Mouse (Mus musculus) heart, embryonic 12.5 days (tissue): ENCODE data around the gene Dyrk4. TPM values are rescaled to one million over a fixed set of nuclear protein-coding genes. Genes with fewer than 3 reads are reported as not detected.

Experiments
- ATAC-seq: fragments of 200-750 bp; cut with Nextera tagmentation; 2 replicates; pipeline ENCODE4 v1.8.0; 2017; ENCODE audit warnings: moderate TSS enrichment, moderate library complexity; ENCODE audit not compliant: insufficient number of reproducible peaks, low FRiP score
- H3K27ac ChIP-seq: fragments of 300-500 bp; sonication (generic); 2 replicates; pipeline ENCODE4 v1.5.1; 2016; ENCODE audit warnings: mild to moderate bottlenecking, moderate library complexity; ENCODE audit not compliant: poor library complexity, severe bottlenecking
- H3K27me3 ChIP-seq: fragments of 300-500 bp; sonication (generic); replicated peaks from 2 replicates; pipeline ENCODE4 v1.6.1; 2016; ENCODE audit warnings: mild to moderate bottlenecking, moderate library complexity
- H3K36me3 ChIP-seq: fragments of 300-500 bp; sonication (generic); 2 replicates; pipeline ENCODE4 v1.6.1; 2016; ENCODE audit warnings: mild to moderate bottlenecking, moderate library complexity
- H3K4me1 ChIP-seq: fragments of 300-500 bp; sonication (generic); replicated peaks from 2 replicates; pipeline ENCODE4 v1.6.1; 2016; ENCODE audit warnings: mild to moderate bottlenecking
- H3K4me2 ChIP-seq: fragments of 300-500 bp; sonication (generic); 2 replicates; pipeline ENCODE4 v1.6.1; 2016; ENCODE audit warnings: mild to moderate bottlenecking, moderate library complexity
- H3K4me3 ChIP-seq: fragments of 300-500 bp; sonication (generic); 2 replicates; pipeline ENCODE4 v1.5.1; 2016; ENCODE audit warnings: mild to moderate bottlenecking
- H3K9ac ChIP-seq: fragments of 300-500 bp; sonication (generic); 2 replicates; pipeline ENCODE4 v1.6.1; 2016; ENCODE audit warnings: mild to moderate bottlenecking, moderate library complexity
- H3K9me3 ChIP-seq: fragments of 300-500 bp; sonication (generic); replicated peaks from 2 replicates; pipeline ENCODE4 v1.6.1; 2016; ENCODE audit warnings: mild to moderate bottlenecking, moderate library complexity
- WGBS: fragments of 180-500 bp; shearing (Covaris S2); methylation state at CpG from one replicate; pipeline ENCODE4 v1.1.7; 2016; 5-methylcytosine and 5-hydroxymethylcytosine counted together
- polyA plus RNA-seq: library from polyadenylated mRNA; unstranded; fragments of >200 nt; fragmentation: Nextera tagmentation; extraction: Ambion mirVana; gene quantifications from 2 replicates; pipeline ENCODE4 v1.2.1, GENCODE M21; 2016

Gene Dyrk4
- polyA plus RNA-seq, 1 experiment from 2014 or later = not detected

GRCm38 (mm10) chr6:126938047-126938446, 16.4 kb upstream of the Dyrk4 start:
- WGBS = 78% methylated on average over 2 of the region's 2 CpGs
- Histone ChIP-seq H3K4me3 (peak overlapping the region; percentile 76), H3K9ac (no peak overlapping the region), H3K36me3 (peaks cover 20% of the 10 kb centered on the region), H3K27ac (no peak overlapping the region), H3K9me3 (no peaks in the 10 kb centered on the region), H3K27me3 (no peaks in the 10 kb centered on the region), H3K4me1 (peaks cover 27% of the 10 kb centered on the region), H3K4me2 (peak overlapping the region; percentile 98)
- ATAC-seq = no peak

GRCm38 (mm10) chr6:126932896-126933295, 11.3 kb upstream of the Dyrk4 start:
- Histone ChIP-seq H3K9me3 (no peaks in the 10 kb centered on the region), H3K4me3 (no peak overlapping the region), H3K4me2 (no peak overlapping the region), H3K27me3 (no peaks in the 10 kb centered on the region), H3K9ac (no peak overlapping the region), H3K4me1 (peaks cover 6% of the 10 kb centered on the region; the same call in 1 of the 2 replicates), H3K36me3 (peaks cover 56% of the 10 kb centered on the region), H3K27ac (no peak overlapping the region)
- 93% methylated on average over 2 of the region's 2 CpGs for WGBS
- no peak for ATAC-seq

GRCm38 (mm10) chr6:126914928-126915327, 6.7 kb downstream of the Dyrk4 start:
- Histone ChIP-seq H3K9me3 (no peaks in the 10 kb centered on the region), H3K4me3 (no peak overlapping the region), H3K4me1 (no peaks in the 10 kb centered on the region), H3K27ac (no peak overlapping the region), H3K36me3 (no peaks in the 10 kb centered on the region), H3K9ac (no peak overlapping the region), H3K4me2 (no peak overlapping the region), H3K27me3 (no peaks in the 10 kb centered on the region; the same call in 1 of the 2 replicates)
- ATAC-seq = no peak
- WGBS = 79% methylated on average over 5 of the region's 5 CpGs

GRCm38 (mm10) chr6:126910727-126911126, 10.9 kb downstream of the Dyrk4 start:
- Histone ChIP-seq H3K9me3 (no peaks in the 10 kb centered on the region), H3K4me2 (no peak overlapping the region), H3K27me3 (no peaks in the 10 kb centered on the region), H3K27ac (no peak overlapping the region), H3K4me3 (no peak overlapping the region), H3K36me3 (no peaks in the 10 kb centered on the region), H3K9ac (no peak overlapping the region), H3K4me1 (no peaks in the 10 kb centered on the region)
- ATAC-seq = no peak
- 49% methylated on average over 4 of the region's 4 CpGs for WGBS

- no peak overlapping the region for H3K9ac ChIP-seq
- H3K4me1 ChIP-seq = no peaks in the 10 kb centered on the region
- WGBS = 50% methylated on average over 3 of the region's 3 CpGs
- ATAC-seq = no peak
- no peaks in the 10 kb centered on the region for H3K9me3 ChIP-seq
- H3K36me3 ChIP-seq = no peaks in the 10 kb centered on the region
- no peak overlapping the region for H3K4me2 ChIP-seq
- H3K4me3 ChIP-seq = no peak overlapping the region
- H3K27ac ChIP-seq = no peak overlapping the region
- H3K27me3 ChIP-seq = no peaks in the 10 kb centered on the region
Measured at GRCm38 (mm10) chr6:126907876-126908275, 13.8 kb downstream of the Dyrk4 start.

GRCm38 (mm10) chr6:126907378-126907777, 14.3 kb downstream of the Dyrk4 start:
- H3K27me3 ChIP-seq = no peaks in the 10 kb centered on the region
- H3K27ac ChIP-seq = no peak overlapping the region
- no peak for ATAC-seq
- 69% methylated on average over 4 of the region's 5 CpGs for WGBS
- H3K9ac ChIP-seq = no peak overlapping the region
- H3K9me3 ChIP-seq = no peaks in the 10 kb centered on the region
- H3K4me2 ChIP-seq = no peak overlapping the region
- H3K4me3 ChIP-seq = no peak overlapping the region
- no peaks in the 10 kb centered on the region for H3K4me1 ChIP-seq
- no peaks in the 10 kb centered on the region for H3K36me3 ChIP-seq

- Histone ChIP-seq H3K9ac (no peak overlapping the region), H3K4me1 (no peaks in the 10 kb centered on the region), H3K27me3 (peaks cover 9% of the 10 kb centered on the region; the same call in 1 of the 2 replicates), H3K4me2 (no peak overlapping the region), H3K4me3 (no peak overlapping the region), H3K36me3 (no peaks in the 10 kb centered on the region), H3K27ac (no peak overlapping the region), H3K9me3 (no peaks in the 10 kb centered on the region)
- WGBS = 61% methylated on average over 8 of the region's 8 CpGs
- no peak for ATAC-seq
Measured at GRCm38 (mm10) chr6:126877118-126877517, 44.5 kb downstream of the Dyrk4 start.

GRCm38 (mm10) chr6:126852881-126853280, 68.8 kb downstream of the Dyrk4 start, which contains the start of gene Akap3:
Gene Akap3, plus strand, starts transcription at chr6:126853098.
- ATAC-seq = no peak
- no peak within 1 kb of the TSS for H3K4me3 ChIP-seq
- no peak within 1 kb of the TSS for H3K9ac ChIP-seq
- peaks cover 8% of the 10 kb centered on the region for H3K4me1 ChIP-seq
- no peaks in the 10 kb centered on the region for H3K36me3 ChIP-seq
- H3K4me2 ChIP-seq = no peak within 1 kb of the TSS
- peaks cover 16% of the 10 kb centered on the region for H3K27me3 ChIP-seq
- H3K9me3 ChIP-seq = no peaks in the 10 kb centered on the region
- H3K27ac ChIP-seq = no peak within 1 kb of the TSS

- H3K36me3 ChIP-seq = peaks cover 6% of the 10 kb centered on the region
- peak within 1 kb of the TSS; percentile 45; the same call in 1 of the 2 replicates for H3K27ac ChIP-seq
- H3K27me3 ChIP-seq = peaks cover 3% of the 10 kb centered on the region
- peak within 1 kb of the TSS; percentile 91 for H3K9ac ChIP-seq
- WGBS = 7% methylated on average over 46 of the region's 46 CpGs
- peak; percentile 86 for ATAC-seq
- peak within 1 kb of the TSS; percentile 91 for H3K4me3 ChIP-seq
- H3K4me2 ChIP-seq = peak within 1 kb of the TSS; percentile 92
- no peaks in the 10 kb centered on the region for H3K9me3 ChIP-seq
- H3K4me1 ChIP-seq = peaks cover 19% of the 10 kb centered on the region
Measured at GRCm38 (mm10) chr6:126848712-126849704, 72.6 kb downstream of the Dyrk4 start, which contains the start of gene Ndufa9. Gene Ndufa9, minus strand, starts transcription at chr6:126849136.

- Histone ChIP-seq H3K27me3 (no peaks in the 10 kb centered on the region), H3K4me2 (no peak overlapping the region), H3K4me3 (no peak overlapping the region), H3K9ac (no peak overlapping the region), H3K9me3 (no peaks in the 10 kb centered on the region), H3K4me1 (no peaks in the 10 kb centered on the region), H3K27ac (no peak overlapping the region), H3K36me3 (peaks cover 95% of the 10 kb centered on the region)
- 78% methylated on average over 8 of the region's 8 CpGs for WGBS
- ATAC-seq = no peak
Measured at GRCm38 (mm10) chr6:126836628-126837027, 85.0 kb downstream of the Dyrk4 start.
